ENCODE assay signal across 7 mouse cellular contexts in the genomic region with DNA sequence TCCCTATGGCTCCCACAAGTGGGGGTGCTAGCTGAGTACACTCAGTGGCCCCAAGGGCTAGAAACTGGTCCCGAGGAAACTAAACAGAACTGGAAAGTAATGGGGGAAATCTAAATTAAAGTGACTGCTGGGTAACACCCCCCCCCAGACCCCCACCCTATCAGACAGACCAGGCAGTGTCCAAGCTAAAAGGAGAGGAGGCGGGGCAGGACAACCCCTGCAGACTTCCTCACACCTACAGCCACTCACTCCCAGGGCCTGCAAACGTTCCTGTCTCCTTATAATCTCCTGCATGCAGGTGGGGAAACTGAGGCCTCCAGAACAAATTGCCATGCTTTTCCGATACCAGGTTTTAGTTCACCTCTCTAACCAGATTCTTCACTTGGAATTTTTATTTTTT. TPM values are rescaled to one million over a fixed set of nuclear protein-coding genes. Genes with fewer than 3 reads are reported as not detected.
DNase-seq lines count a peak whose midpoint lies in the region; ATAC-seq and TF ChIP-seq lines count a peak whose summit lies in the region.

No protein-coding gene starts in this region.

- H3K4me1 ChIP-seq in embryonic fibroblast, embryonic 13.5 days (ENCODE audit: control insufficient read depth, insufficient read depth, low read length), result 0 out of 2 replicates have a peak, but pooled peaks cover 3% of the 10 kb centered on the region
- peaks cover 38% of the 10 kb centered on the region for H3K4me1 ChIP-seq in limb, embryonic 11.5 days (ENCODE audit: control insufficient read depth, insufficient read depth, low read length)
- peaks cover 14% of the 10 kb centered on the region for H3K4me1 ChIP-seq in small intestine, adult 2 months (ENCODE audit: control insufficient read depth, insufficient read depth, insufficient read length, low read length)

- ATAC-seq in limb, embryonic 11.5 days (ENCODE audit: insufficient number of reproducible peaks, low FRiP score, low TSS enrichment, low read depth), result no peak

- intact Hi-C loops in left cerebral cortex, postnatal 4 days (cut with DNase I), result no loop called here
- intact Hi-C loops in left cerebral cortex, postnatal 14 days (cut with DNase I), result loop anchor here (5.0 kb wide), 2 partner anchors 210 kb away; no protein-coding TSS in a partner anchor

- TF ChIP-seq CTCF in embryonic fibroblast, embryonic 13.5 days (IDR thresholded peaks at IDR 0.05; ENCODE audit: borderline replicate concordance, insufficient read depth, low read length), result no peak
- no peak for TF ChIP-seq CTCF in small intestine, adult 2 months (IDR thresholded peaks at IDR 0.05; ENCODE audit: extremely low read depth, insufficient read length, insufficient replicate concordance, low read depth, low read length)

- 4% methylated on average over 4 of the region's 4 CpGs for WGBS in limb, embryonic 11.5 days
- WGBS in small intestine, adult 2 months, result 32% methylated on average over 4 of the region's 4 CpGs

- no peaks in the 10 kb centered on the region for H3K27me3 ChIP-seq in limb, embryonic 11.5 days (ENCODE audit: control insufficient read depth, insufficient read depth, low read length)
- H3K27me3 ChIP-seq in small intestine, adult 2 months (ENCODE audit: control insufficient read depth, insufficient read depth, low read length), result no peaks in the 10 kb centered on the region

- H3K4me3 ChIP-seq in embryonic fibroblast, embryonic 13.5 days (ENCODE audit: insufficient read depth, low read length), result peak overlapping the region; percentile 59
- H3K4me3 ChIP-seq in limb, embryonic 11.5 days (ENCODE audit: low read depth, low read length), result peak overlapping the region; percentile 92
- peak overlapping the region; percentile 38 for H3K4me3 ChIP-seq in small intestine, adult 2 months (ENCODE audit: low read depth, low read length)

- H3K27ac ChIP-seq in embryonic fibroblast, embryonic 13.5 days (ENCODE audit: insufficient read depth, low read length), result no peak overlapping the region
- peak overlapping the region; percentile 99 for H3K27ac ChIP-seq in limb, embryonic 11.5 days (replicated peaks; ENCODE audit: low read depth, low read length)
- no peak overlapping the region for H3K27ac ChIP-seq in small intestine, adult 2 months (ENCODE audit: insufficient read depth, low read depth, low read length)

- H3K9me3 ChIP-seq in limb, embryonic 11.5 days (ENCODE audit: control insufficient read depth, low read length), result no peaks in the 10 kb centered on the region

- no peak for TF ChIP-seq POLR2A in embryonic fibroblast, embryonic 13.5 days (IDR thresholded peaks at IDR 0.05; ENCODE audit: low read depth, low read length)
- no peak for TF ChIP-seq POLR2A in small intestine, adult 2 months (IDR thresholded peaks at IDR 0.05; ENCODE audit: low read depth, low read length)

- DNase-seq in left cerebral cortex, postnatal 4 days, result peak; percentile 18
- no peak for DNase-seq in left cerebral cortex, postnatal 14 days (ENCODE audit: low spot score in 2 of 2)
- DNase-seq in limb, embryonic 11.5 days (ENCODE audit: low spot score), result peak; percentile 41
- no peak for DNase-seq in right cerebral cortex, postnatal 10 days (ENCODE audit: low spot score in 2 of 2)
- no peak for DNase-seq in layer of hippocampus, adult 9-11 months

- peak overlapping the region; percentile 94 for H3K9ac ChIP-seq in limb, embryonic 11.5 days (ENCODE audit: low read length)

- H3K36me3 ChIP-seq in limb, embryonic 11.5 days (ENCODE audit: control insufficient read depth, insufficient read depth, low read length), result no peaks in the 10 kb centered on the region
- no peaks in the 10 kb centered on the region for H3K36me3 ChIP-seq in small intestine, adult 2 months (ENCODE audit: control insufficient read depth, insufficient read depth, low read length)

- H3K4me2 ChIP-seq in limb, embryonic 11.5 days (ENCODE audit: low read depth, severe bottlenecking), result peak overlapping the region; percentile 81

RNA-seq across cellular contexts. Expression of gene Usp46, which starts 0.9 kb away (rescaled TPM):
- total RNA-seq in left cerebral cortex, postnatal 4 days (2021), result 100 to 1,000 TPM; 111 to 115 TPM
- 100 to 1,000 TPM; 155 TPM for total RNA-seq in left cerebral cortex, postnatal 14 days (2021)
- 28.3 and 30.6 TPM in 2 replicates for polyA plus RNA-seq in embryonic fibroblast, embryonic 13.5 days (2011; ENCODE audit: insufficient read length, low read depth, missing spikeins)
- polyA plus RNA-seq in limb, embryonic 11.5 days (2014; fragmentation: Nextera tagmentation; extraction: Ambion mirVana), result 48.8 and 50.7 TPM in 2 replicates
- 0.63 and 0.96 TPM in 2 replicates for polyA plus RNA-seq in small intestine, adult 2 months (2012; rRNA removed)

Comparison
In these comparisons a context has a peak if more than half of its experiments do, and no peak if none do; other contexts are left out.
1. DNase-seq: peak in left cerebral cortex, postnatal 4 days (single experiment) and limb, embryonic 11.5 days (single experiment); none in left cerebral cortex, postnatal 14 days (0 of 2), right cerebral cortex, postnatal 10 days (0 of 2) and layer of hippocampus, adult 9-11 months (single experiment).
2. H3K4me3 ChIP-seq: peak in every context shown above with its lines; median percentile 92 in limb, embryonic 11.5 days; 59 in embryonic fibroblast, embryonic 13.5 days; 38 in small intestine, adult 2 months.
3. RNA of gene Usp46, which starts 0.9 kb away (polyA plus RNA-seq): 48.8 to 50.7 TPM in limb, embryonic 11.5 days and 28.3 to 30.6 TPM in embryonic fibroblast, embryonic 13.5 days; 0.63 to 0.96 TPM in small intestine, adult 2 months; every median in the first group is over 10 times any median in the second.